Mouse (Mus musculus): Measurements from ENCODE around the gene Tmem212. TPM values are rescaled to one million over a fixed set of nuclear protein-coding genes. Genes with fewer than 3 reads are reported as not detected.

Tmem212 gene
- polyA plus RNA-seq (2012) = not detected in 2 replicates

GRCm38 (mm10) chr3:27896318-27896892 lies at the start of gene Tmem212:
TSS of gene Tmem212 (minus strand) at chr3:27896368.
- no peak for TF ChIP-seq GATA1 (IDR thresholded peaks at IDR 0.05; ENCODE audit: low read length)

GRCm38 (mm10) chr3:27942991-27943390 lies 46.8 kb upstream of the Tmem212 start:
- TF ChIP-seq GATA1 (IDR thresholded peaks at IDR 0.05; ENCODE audit: low read length) = no peak

GRCm38 (mm10) chr3:27941634-27942033 lies 45.5 kb upstream of the Tmem212 start:
- no peak for TF ChIP-seq GATA1 (IDR thresholded peaks at IDR 0.05; ENCODE audit: low read length)

- no peak for TF ChIP-seq GATA1 (IDR thresholded peaks at IDR 0.05; ENCODE audit: low read length)
These were observed 42.5 kb upstream of the Tmem212 start, which contains the start of gene Pld1 for GRCm38 (mm10) chr3:27938381-27939323. TSS of gene Pld1 (plus strand) at chr3:27938695.

GRCm38 (mm10) chr3:27937144-27938110 lies 41.3 kb upstream of the Tmem212 start:
- no peak for TF ChIP-seq GATA1 (IDR thresholded peaks at IDR 0.05; ENCODE audit: low read length)

GRCm38 (mm10) chr3:27936731-27937130 lies 40.6 kb upstream of the Tmem212 start:
- TF ChIP-seq GATA1 (IDR thresholded peaks at IDR 0.05; ENCODE audit: low read length) = no peak

- no peak for TF ChIP-seq GATA1 (IDR thresholded peaks at IDR 0.05; ENCODE audit: low read length)
These were observed 39.5 kb upstream of the Tmem212 start for GRCm38 (mm10) chr3:27935644-27936043.

GRCm38 (mm10) chr3:27932391-27932790 lies 36.2 kb upstream of the Tmem212 start:
- no peak for TF ChIP-seq GATA1 (IDR thresholded peaks at IDR 0.05; ENCODE audit: low read length)

- no peak for TF ChIP-seq GATA1 (IDR thresholded peaks at IDR 0.05; ENCODE audit: low read length)
These were observed 33.1 kb upstream of the Tmem212 start for GRCm38 (mm10) chr3:27929219-27929618.

GRCm38 (mm10) chr3:27924037-27924436 lies 27.9 kb upstream of the Tmem212 start:
- no peak for TF ChIP-seq GATA1 (IDR thresholded peaks at IDR 0.05; ENCODE audit: low read length)

- no peak for TF ChIP-seq GATA1 (IDR thresholded peaks at IDR 0.05; ENCODE audit: low read length)
These were observed 25.3 kb upstream of the Tmem212 start for GRCm38 (mm10) chr3:27921268-27922020.

GRCm38 (mm10) chr3:27918656-27919436 lies 22.7 kb upstream of the Tmem212 start:
- TF ChIP-seq GATA1 (IDR thresholded peaks at IDR 0.05; ENCODE audit: low read length) = no peak

GRCm38 (mm10) chr3:27909016-27909415 lies 12.8 kb upstream of the Tmem212 start:
- no peak for TF ChIP-seq GATA1 (IDR thresholded peaks at IDR 0.05; ENCODE audit: low read length)

GRCm38 (mm10) chr3:27908316-27908715 lies 12.1 kb upstream of the Tmem212 start:
- TF ChIP-seq GATA1 (IDR thresholded peaks at IDR 0.05; ENCODE audit: low read length) = no peak

Data from G1E-ER4 (cell line).